Mouse (Mus musculus): ENCODE measurements around the gene Phldb2.

Phldb2 gene

DNA sequence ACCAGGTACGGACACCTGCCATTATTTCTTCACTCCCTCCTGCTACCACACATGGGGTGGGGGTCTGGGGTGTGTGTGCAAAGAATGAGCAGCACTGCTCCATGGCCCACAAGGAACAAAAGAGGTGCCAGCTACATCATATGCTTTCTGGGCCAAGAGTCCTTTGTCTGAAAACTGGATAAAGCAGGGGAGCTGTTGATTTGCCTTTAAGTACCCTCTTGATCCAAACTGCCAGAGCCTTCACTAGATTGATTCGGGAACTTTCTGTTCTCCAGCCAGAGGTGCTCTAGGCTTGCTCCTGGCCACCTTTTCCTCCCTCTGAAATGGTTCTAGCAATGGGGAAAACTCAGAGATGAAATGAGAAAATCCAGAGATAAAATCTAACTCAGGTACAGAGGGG lies 164.1 kb downstream of the Phldb2 start:
- no peak for DNase-seq

DNA sequence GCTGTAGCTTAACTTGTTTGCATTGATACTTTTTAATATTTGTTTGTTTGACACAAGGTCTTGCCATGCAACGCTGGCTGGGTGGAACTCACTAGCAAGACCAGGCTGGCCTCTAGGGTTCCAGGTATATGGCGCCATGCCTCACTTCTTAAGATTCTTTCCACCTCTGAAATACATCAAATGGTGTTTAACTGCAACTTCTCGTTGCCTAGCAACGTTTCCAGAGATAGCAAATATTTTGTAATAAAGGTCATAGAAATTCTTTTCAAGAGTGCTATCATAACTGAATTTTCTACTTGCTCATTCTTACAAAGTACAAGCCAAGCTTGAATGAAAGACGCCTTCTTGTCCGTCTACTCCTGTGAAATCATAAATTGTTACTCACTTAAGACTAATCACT lies 165.7 kb downstream of the Phldb2 start:
- no peak for DNase-seq

DNA sequence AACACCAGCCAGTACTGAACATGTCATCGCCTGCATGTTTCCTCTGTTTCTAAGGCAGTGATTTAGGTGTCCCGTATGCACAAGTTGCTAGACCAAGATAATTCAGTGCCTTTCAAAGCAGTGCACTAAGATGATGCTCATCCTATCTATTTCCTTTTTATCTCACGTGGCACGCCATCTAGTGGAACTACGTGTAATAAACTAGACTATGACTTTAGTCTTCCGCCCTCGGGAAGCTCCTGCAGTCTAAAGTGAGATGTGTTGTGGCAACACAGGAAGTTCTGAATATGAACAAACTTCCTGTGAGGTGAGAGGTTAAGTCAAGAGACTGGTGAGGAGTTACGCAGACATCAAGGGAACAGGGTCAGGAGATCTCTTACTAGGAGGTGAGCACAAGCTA lies 166.8 kb downstream of the Phldb2 start:
- DNase-seq = peak; percentile 35 to 44

DNA sequence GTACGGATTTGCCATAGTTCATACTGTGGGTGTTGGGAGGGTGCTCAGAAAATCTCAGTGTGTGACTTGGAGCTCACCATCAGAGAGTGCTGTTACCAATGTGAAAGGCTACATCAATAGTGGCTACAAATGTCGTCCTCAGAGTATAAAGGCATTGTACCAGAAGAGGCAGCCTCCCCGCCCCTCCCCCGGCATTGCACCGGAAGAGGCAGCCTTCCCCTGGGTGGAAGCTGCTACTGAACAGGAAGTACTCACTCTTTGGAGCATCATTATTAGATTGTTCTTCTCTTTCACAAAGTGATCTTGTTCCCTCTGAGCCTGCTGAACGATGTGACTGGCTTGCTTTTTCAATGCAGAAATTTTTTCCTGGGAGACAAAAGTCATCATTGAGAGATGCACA lies 173.4 kb downstream of the Phldb2 start:
- no peak for DNase-seq

DNA sequence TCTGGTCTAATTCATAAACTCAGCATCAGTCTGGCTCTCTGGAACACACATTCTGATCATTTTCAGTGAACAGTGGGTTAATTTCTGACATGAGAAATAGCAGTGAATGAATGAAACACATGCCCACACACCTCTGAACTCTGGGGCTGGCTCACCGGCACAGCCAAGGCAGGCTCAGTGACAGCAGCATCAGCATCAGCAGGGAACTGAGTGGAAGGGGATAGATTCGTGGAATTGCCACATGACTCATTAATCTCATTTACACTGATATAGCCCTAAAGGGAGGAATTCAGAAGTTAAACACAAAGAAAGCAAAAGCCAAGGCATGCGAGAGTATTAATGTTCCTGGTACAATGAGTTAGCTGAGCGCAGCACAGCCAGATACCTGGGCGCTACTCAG lies 178.6 kb downstream of the Phldb2 start:
- DNase-seq = no peak

DNA sequence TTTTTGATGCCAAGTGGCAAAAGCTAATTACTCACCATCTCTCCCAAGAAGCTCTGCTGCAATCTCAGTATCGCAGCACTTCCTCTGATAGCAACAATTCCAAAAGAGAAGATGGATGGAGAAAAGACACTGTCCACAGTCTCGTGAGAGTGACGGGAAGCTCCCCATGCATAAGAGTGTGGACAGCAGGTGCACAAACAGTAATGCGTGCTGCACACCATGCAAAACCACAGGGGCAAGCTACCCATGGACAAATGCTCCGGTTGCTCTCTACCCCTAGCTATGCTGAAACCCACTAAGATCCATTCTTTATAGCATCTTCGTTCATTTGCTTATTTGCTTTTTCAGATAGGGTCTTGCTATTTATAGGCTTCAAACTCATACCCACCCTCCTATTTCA lies 182.5 kb downstream of the Phldb2 start:
- no peak for DNase-seq

DNA sequence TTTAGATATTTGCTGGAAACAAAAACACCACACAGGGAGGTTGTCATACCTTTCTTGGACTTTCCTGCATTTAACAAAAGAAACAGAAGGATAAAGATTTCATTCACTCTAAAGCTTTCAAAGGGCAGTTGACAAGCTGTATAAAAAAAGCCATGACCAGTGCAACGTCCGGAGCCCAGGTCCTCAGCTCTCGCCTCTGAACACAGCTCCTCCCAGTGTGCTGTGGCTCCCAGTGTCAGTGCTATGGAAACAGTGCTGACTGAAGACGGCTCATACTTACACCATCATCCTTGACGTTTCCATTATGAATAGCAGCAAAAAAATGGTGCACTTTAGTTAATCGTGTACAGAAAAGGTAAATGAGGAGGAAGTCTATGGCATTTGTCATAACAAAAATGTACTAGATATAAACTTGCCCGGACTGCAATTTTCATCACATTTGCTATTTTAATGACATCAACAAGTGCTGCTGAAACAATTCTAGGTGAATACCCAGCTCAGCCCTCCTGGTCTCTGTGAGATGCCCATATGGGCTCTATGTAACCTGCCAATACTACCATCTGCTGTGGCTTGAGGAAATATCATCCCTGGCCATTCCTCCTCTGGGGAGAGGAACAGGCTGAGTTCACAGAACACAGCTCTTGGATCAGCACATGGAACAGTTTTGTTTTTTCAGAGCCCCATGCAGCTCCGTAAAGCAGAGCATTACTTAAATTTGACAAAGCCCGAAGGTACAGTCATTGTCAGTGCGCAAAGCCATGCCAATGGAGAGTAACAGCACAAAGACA lies 185.4 kb downstream of the Phldb2 start:
- peak; percentile 68 to 86 for DNase-seq

DNA sequence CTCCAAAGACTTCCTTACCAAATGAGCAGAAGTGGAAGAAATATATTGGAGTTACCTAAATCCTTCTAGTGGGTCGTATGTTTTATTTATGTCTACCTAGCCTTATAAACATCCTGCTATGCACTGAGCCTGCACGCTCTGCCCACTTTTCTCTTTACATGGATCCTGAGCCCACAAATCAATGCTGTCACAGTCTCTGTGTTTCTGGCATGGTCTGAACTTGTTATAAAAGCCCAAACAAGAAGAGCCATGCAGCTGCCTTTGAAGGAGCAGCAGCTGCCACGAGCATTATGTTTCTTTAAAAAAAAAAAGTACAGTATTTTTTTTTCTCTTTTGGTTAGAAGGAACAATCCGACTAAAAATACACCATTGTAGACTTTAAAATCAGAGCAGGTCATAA lies 186.0 kb downstream of the Phldb2 start:
- DNase-seq = no peak

DNA sequence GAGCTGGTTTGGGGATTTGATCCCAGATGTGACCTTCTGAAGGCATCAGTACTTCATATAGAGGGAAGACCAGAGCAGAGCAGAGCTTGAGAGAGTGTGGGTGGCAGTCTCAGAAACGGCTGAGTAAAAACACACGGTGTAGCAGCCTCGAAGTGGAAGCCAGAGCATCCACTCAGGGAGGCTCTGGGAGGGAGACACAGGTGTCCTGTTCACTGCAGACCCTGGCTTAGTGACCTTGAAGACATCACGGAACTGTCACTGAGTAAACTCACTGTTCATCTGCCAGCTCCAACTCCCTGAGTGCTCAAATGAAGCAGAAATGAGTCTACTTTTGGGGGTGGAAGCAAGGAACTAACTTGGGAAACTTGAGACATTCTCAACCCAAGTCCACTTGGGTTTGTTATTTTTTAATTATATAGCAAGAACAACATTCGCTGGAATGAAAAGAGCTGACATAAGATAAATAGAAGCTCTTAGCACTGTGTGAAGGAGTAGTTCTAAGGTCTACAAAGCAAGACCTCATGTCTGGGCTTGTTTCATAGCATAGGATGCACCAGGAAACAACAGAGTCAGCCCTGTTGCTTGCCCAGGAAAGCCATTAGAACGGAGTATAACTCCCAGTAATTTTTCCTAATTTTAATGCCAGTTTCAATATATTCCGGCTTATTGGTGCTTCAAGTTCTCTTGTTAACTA lies 187.4 kb downstream of the Phldb2 start:
- DNase-seq = no peak

DNA sequence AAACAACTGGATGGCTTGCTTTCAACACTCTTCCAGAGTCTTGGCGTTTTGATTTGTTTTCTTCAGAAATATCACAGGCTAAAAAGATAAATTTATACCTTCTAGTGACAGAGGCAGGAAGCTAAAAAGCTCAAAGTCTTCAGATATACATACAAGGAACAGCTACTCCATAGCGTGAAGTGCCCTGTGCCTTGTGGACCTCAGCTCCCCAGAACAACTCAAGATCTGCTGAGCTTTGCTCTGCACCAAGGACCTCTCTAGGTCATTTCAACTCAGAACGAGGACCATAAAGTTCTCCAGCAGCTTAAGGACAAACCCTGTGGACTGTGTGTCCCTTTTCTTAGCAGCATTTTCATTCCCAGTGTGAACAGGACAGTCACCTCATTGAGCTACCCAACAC lies 188.3 kb downstream of the Phldb2 start:
- DNase-seq = no peak

DNA sequence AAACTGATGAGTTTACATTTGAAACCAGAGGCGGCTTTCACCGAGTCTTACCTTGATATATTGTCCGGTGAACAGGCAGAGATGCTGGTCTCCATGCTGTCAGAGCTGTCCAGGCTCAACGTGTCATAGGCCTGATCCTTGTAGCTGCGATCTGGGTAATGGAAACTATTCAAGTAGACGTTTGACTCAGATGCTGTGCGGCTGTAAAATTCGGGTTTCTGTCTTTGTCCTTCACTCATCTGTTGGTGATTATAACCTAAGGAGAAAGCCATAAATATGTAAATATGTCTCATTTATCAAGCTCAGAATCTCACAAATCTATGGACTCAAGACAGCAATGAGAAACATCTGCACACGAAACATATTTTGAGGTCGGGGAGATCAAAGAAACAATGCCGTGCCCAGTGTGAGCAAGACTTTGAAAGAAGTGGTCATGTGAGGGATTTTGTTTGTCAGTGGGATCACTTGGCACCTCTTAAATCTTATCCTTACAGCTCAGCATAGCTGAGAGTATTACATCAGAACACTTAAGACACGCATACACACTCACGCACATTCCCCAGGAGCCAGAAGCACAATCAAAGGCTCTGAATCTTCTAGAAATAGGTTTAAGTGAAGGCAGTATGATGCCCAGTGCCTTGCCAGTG lies 190.4 kb downstream of the Phldb2 start:
- no peak for DNase-seq

DNA sequence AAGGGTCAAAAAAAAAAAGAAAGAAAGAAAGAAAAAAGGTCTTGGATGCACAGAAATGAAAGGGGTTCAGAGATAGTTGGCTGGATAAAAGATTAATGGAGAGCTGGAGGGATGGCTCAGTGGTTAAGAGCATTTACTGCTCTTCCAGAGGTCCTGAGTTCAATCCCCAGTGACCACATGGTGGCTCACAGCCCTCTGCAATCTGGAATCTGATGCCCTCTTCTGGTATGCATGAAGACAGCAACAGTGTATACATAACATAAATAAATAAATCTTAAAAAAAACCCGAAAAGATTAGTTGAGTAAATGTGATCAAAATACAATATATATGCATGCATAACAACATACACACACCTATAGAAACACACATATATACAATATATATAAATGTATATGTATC lies 192.0 kb downstream of the Phldb2 start:
- DNase-seq = no peak

DNA sequence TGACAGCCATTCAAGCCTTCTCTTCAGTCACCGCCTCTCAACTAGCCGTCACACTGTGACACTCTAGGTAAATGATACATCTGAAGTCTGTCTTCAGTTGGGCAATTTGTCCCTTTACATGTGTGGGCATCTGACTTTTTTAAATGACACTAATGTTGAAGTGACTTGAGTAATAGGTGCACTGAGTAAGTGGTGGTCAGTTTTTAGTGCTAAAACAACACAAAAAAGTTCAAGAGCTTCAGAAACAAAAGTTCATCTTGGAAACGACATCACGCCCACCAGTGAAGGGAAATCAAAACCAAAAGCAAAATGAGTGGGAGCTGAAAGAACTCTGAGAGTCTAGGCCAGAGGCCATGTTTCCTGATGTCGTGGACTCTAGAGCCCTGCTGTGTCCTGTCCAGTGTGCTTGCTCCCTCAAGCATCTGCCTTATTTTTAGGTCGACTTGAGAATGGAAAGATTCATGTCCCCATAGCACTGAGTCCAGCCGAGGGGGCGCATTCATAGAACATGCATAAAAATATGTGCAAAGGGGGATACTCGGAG lies 194.6 kb downstream of the Phldb2 start:
- DNase-seq = no peak

DNA sequence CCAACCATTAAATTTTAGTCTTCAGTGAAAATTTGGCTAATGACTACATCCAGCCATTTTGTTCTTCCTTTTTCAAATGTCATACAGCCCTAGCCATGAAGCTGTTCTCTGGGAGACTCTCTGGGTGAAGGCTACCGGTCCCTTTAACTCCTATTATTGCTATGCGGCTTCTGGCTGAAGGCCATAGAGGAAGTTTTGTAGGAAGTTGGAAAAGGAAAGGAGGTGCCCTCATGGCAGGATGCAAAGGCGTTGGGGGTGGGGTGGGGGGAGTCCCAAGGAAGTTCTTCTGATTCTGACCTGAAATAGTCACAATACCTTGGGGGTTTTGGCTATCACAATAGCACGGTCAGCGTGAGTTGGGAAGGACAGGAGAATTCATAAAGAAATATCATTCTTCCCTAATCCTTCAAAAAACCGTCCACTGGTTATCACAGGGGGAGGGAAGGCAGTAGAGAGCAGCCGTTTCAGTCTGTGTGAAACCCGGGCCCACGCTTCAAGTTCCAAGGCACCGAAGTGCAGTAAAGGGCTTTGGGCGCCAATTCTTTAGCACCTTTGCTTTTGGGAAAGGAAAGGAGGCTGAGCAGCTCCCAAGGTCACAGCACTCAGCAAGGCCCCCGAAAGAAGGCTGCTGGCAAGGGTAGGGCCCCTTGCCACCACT lies 195.8 kb downstream of the Phldb2 start:
- no peak for DNase-seq

DNA sequence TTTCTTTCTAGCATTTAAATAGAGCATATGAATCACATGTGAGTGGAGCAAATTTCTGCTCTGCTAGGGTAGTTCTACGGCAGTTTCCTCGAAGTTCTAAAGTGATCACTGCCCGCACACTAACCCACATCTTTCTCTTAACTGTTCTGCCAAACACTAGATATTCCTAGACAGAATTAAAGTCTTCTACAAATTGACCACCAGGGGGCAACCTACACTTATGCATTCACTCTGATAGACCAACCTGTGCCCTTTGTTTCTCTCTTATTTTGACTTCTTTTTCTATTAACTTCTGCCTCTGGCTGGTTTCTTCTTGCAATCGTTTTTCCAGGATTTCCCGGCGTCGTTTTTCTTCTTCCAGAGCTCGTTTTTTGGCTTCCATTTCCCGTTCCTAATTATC lies 196.5 kb downstream of the Phldb2 start:
- peak; percentile 71 to 81 for DNase-seq

DNA sequence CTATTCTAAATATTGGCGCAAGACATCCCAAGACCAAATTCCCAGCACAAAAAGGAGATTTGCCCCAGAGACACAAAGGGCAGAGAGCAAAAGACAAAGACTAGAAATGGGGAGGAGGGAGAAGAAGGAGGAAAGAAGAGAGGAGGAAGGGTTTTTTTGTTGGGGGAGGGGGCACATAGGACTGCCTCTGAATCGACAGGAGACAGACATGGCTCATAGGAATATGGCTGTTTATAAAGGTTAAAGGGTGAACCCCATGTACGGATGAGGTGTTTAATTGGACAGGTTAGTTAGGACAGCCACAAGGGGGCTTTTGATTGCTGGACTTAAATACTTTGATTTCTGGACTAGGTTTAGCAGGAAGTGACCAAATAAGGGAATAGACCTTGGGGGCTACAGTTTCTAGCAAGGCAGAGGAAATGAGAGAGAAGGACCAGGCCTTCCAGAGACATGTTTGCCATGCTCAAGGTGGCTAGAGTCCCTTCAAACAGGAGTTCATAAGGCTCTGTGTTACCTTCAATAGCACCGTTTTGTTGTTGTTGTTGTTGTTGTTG lies 209.7 kb downstream of the Phldb2 start:
- no peak for DNase-seq

DNA sequence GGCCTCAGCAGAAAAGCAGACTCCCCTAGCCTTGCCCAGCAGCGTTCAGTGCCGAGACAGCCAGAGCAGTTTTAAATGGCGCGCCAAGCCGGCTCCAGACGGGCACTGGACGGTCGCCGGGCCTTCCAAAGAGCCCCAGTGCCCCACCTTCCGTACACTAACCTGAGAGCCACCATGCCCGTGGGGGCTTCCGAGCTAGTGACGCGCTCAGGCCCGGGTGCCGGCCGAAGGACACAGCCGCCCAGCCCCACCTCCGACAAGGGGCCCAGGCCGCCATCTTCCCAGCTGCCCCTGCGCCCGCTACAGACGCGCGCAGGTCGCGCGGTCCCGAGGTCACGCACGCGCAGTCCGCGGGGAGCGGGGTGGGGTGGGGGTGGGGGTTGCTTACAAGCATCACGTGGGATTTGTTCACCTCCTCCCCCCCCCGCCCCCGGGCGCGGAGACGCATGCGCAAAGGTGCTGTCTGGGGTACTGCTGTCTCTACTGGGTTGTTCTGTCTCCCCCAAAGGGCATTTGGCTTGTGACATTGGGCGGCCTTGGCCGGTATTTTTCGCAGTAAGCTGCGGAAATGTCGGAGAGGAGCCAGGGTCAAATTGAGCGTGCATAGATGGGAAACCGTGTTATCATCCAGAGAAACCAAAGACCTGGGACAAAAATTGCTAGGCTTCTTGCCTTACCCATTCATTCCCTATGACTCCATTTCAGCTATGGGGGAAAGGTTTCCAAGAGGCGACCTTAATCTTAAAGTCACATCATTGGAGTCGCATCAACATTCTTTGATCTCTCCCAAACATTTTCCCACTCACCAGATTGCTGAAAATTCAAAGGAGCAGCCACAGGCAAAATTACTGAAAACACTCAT lies 210.6 kb downstream of the Phldb2 start, which contains the start of gene Abhd10:
Gene Abhd10 (minus strand): TSS at position 341 of the 862 bp plus-strand sequence.
- peak; percentile 99 to 100 for DNase-seq

DNA sequence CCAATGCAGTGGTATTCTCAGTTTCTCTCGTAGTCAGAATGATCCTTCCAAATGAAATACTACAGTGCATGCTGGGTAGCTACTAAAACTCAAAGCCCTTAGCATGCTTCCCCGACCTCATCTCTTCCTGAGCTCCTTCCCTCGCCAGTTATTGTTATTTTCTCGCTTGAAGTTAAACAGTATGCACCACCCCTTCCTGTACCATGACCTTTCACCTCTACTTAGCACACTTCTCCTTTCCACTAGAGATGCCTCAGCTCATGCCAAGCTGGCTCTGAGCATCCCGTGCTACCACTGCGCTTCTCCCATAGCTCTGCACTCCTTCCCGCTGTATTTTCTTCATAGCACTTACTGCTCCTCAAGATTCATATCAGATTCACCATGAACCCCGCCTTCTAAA lies 215.5 kb downstream of the Phldb2 start:
- DNase-seq = no peak

DNA sequence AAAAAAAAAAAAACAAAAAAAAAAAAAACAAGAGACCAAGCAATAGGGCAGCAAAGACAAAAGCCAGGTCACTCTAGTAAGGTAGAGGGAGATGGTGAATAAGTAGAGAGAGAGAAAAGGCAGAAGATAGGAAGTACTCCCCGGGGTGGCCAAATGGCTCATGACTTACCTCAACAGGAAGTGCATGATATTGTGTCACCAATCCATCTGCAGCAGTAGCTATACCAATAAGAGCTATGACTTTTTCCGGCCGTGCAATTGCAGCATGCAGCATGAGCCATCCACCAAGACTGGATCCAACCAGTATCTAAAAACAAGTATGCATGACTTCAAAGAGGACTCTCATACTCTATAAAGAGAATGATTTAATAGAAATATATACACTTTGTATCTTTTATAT lies 216.7 kb downstream of the Phldb2 start:
- DNase-seq = no peak

DNA sequence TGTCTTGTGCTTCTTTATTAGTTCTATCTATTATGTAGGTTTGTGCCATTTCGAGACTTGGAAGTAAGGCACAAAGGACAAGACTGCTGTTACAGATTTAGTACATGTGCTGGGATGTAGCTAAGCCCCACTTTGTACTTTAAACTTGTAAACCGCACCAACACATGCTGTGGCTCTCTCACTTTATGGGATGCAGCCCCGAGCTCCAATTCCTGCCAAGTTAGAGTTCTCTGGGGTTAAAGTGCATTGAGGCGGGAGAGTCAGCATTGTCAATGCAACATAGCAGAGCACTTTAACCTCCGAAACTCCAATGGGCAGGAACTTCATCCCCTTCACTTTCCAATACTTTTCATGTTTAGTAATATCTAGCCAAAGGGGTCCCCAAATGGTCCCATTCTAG lies 224.2 kb downstream of the Phldb2 start:
- DNase-seq = no peak

DNA sequence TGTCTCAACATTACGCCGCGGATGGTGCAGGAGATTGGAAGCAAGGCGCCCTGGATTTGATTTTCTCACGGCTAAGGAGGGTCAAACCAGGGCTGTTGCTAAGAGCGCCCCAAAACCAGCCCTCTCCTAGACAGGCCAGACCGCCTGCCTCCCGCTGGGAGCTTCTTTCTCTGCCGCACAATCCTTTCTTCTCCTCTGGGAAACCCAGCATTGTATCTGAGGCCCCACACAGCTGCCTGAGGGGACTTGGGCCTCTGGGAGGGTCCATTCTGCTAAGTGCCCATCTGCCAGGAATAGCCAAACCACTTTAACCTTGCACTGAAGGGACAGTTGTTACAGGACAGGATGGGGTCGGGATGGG lies 228.7 kb downstream of the Phldb2 start:
- peak in 1 of 2 experiments; percentile 80 for DNase-seq

Measured in cerebellum, postnatal 14 days (tissue).